Mouse (Mus musculus) MEL (cell line): ENCODE measurements around the gene Gm3476.
"Not testable (repeated sequence)": the region's sequence is repeated elsewhere in the genome, so short reads cannot be mapped to it uniquely, and the experiment has no call there.

Experiments used
- CTCF ChIP-seq, 3 experiments: IDR thresholded peaks in 2 of 3; conservative IDR thresholded peaks in 1 of 3; 2 replicates each; pipeline ENCODE4 v1.5.1; 2011 to 2012; ENCODE audit warnings: low read length in 3 of 3, low read depth in 2 of 3, mild to moderate bottlenecking in 2 of 3, improper control_type of control experiment in 1 of 3, inconsistent platforms in 1 of 3, mixed read lengths in 1 of 3, moderate library complexity in 1 of 3; ENCODE audit not compliant: control insufficient read depth in 1 of 3, insufficient read depth in 1 of 3, poor library complexity in 1 of 3, severe bottlenecking in 1 of 3
- EP300 ChIP-seq, 2 experiments: IDR thresholded peaks; 2 replicates each; pipeline ENCODE4 v1.6.1; 2011; ENCODE audit warnings: improper control_type of control experiment in 2 of 2, low read length in 2 of 2, low read depth in 1 of 2, mild to moderate bottlenecking in 1 of 2
- ETS1 ChIP-seq: IDR thresholded peaks from 2 replicates; pipeline ENCODE4 v1.6.1; 2012; ENCODE audit warnings: low read depth, mild to moderate bottlenecking, inconsistent platforms, low read length, improper control_type of control experiment, moderate library complexity
- TCF12 ChIP-seq: IDR thresholded peaks from 2 replicates; pipeline ENCODE4 v1.6.1; 2014; ENCODE audit warnings: low read depth, mild to moderate bottlenecking, inconsistent platforms, low read length, improper control_type of control experiment, moderate library complexity
- USF1 ChIP-seq: IDR thresholded peaks from 2 replicates; pipeline ENCODE4 v1.6.1; 2014; ENCODE audit warnings: low read depth, mild to moderate bottlenecking, inconsistent platforms, low read length, improper control_type of control experiment, moderate library complexity
- ZKSCAN1 ChIP-seq: IDR thresholded peaks from 2 replicates; pipeline ENCODE4 v1.6.1; 2012; ENCODE audit warnings: low read depth, mild to moderate bottlenecking, inconsistent platforms, low read length, improper control_type of control experiment, moderate library complexity
- ZNF384 ChIP-seq: IDR thresholded peaks from 2 replicates; pipeline ENCODE4 v1.6.1; 2012; ENCODE audit warnings: low read depth, mild to moderate bottlenecking, inconsistent platforms, low read length, improper control_type of control experiment

DNA sequence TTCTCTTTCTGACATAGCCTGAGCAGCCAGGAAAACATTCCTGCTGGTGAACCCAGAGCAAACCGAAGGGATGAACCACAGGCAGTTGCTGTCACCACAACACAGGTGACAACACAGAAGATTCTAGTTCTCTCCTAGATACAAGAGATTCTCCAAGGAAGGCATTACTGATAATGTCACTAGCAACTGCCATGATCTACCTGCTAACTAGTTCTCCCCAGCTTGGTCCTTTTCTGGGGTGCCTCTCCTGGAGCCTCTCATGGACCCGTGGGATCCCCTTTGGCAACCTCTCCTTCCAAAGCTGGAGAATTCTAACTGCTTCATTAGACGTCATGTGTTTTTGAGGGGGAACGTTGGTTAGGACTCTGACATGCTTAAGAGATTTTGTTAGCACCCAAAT lies 67.4 kb downstream of the Gm3476 start, which contains the start of gene Gm6337:
- TF ChIP-seq ZNF384; CTCF (IDR thresholded peaks at IDR 0.05 in 2 of 3, conservative IDR thresholded peaks at IDR 0.05 in 1 of 3; ENCODE audit: control insufficient read depth in 1 of 3, insufficient read depth in 1 of 3, low read depth in 2 of 3, low read length in 3 of 3, poor library complexity in 1 of 3, severe bottlenecking in 1 of 3); USF1; EP300 (IDR thresholded peaks at IDR 0.05; ENCODE audit: low read depth in 1 of 2, low read length in 2 of 2); ETS1; ZKSCAN1; TCF12: not testable (repeated sequence)
